Mouse (Mus musculus) stomach, postnatal 0 days (tissue): ENCODE measurements at regions not wholly inside any gene's neighbourhood (a gene's known extent, or its start where the extent isn't known, plus 50 kb on each side); places are given as distances from the start of the nearest gene placed in this dataset.

Source experiments
- CTCF ChIP-seq: IDR thresholded peaks from 2 replicates; pipeline ENCODE4 v1.5.1; 2016; ENCODE audit warnings: antibody characterized with exemption, low read depth, mild to moderate bottlenecking, moderate library complexity
- EP300 ChIP-seq: optimal IDR thresholded peaks from 2 replicates; pipeline ENCODE3; 2016; ENCODE audit warnings: antibody characterized with exemption

- TF ChIP-seq CTCF: no peak
- no peak for TF ChIP-seq EP300
These were observed 330.7 kb upstream of the Adamts9 start for GRCm38 (mm10) chr6:93273917-93274513.
